Mouse (Mus musculus): ENCODE results near the gene Gorasp1. TPM values are rescaled to one million over a fixed set of nuclear protein-coding genes. Genes with fewer than 3 reads are reported as not detected.

Gorasp1 gene
- 13.2 and 16.4 TPM in 2 replicates for polyA plus RNA-seq (2012; rRNA removed)

DNA sequence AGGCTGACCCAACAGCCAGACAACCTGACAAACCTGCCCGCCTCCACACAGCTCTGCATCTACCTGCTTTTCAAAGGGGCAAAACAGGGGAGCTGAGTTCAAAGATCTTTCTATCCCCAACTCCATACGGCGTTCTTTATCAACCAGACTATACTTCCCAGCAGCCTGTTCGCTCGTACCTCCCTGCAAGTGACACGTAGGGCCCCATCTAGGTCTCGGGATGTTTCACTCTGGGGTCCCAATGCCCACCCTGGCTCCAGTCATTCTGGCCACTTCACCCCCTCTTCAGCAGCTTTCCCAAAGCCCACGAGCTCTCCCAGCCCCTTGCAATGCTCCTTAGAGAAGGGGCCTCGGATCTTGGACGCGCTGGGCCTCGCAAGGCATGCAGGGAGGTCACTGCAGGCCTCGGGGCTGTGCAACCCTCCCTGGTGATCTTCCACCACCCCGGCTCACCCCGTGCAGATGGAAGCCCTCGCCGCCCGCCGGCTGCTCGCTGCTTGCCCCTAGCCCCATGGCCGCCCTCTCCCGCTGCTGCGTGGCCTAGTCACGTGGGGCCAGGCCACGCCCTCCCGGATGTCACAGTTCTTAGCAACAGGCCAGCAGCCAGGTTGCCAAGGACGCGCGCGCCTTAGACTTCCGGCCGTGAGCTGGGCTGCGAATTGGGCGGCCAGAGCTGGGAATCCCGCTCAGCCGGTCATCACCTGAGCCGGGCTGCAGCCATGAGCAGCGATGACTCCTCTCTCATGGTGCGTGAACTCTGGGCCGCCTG is at the start of gene Gorasp1, which contains the start of gene Ttc21a:
Gene Gorasp1 (minus strand): TSS at position 561 of the 769 bp plus-strand sequence.
Gene Ttc21a (plus strand): TSS at position 602 of the 769 bp plus-strand sequence.

DNA sequence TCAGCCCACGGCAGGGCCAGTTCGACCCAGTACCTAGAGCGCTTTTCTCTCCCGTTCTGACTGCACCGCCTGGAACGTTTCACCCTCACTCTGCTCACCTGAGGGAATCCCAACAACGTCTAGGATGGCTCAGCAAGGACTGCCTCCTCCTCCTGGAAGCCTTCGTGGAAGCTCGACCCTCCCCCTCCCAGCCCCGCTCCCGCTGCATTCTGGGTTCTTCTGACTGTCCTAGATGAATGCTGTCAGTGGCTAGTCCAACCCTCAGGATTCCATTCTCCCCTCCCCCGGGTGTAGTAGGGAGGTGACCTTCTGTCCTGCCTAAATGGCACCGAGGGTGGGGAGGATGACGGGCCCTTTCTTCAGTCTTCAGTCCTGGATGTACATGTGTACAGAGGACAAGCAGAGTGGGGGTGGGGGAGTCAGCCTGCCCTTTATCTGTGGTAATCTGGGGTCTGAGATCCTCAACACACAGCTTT is 47.2 kb upstream of the Gorasp1 start, which contains the start of gene Csrnp1:
Gene Csrnp1 (minus strand): TSS at position 123 of the 476 bp plus-strand sequence.

DNA sequence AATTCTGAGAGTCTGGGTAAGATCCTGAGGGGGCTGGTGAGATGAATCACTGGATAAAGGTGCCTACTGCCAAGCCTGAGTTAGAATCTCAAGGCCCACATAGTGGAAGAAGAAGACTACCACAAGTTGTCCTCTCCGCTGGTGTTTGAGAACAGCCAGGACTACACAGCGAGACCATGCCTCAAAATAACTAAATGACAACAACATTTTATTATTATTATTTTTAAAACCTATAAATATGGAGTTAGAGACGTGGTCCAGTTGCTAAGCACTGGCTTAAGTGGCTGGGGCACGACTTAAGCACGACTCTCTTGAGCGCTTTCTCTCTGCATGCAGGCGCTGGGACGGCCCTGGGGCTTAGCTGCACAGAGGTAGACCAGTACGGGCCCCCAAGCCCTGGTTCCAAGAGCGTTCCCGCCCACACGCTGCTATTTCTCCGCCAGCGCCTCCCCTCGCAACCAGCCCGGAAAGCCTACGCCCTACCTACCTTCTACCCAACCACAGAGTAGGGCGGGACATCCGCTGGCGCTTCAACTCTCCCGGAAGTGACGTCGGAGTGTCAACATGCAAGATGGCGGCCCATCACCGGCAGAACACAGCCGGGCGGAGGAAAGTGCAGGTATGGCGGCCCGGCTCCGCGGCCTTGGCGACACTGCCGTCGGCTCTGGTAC is 42.9 kb downstream of the Gorasp1 start, which contains the start of gene Wdr48:
Gene Wdr48 (plus strand): TSS at position 540 of the 671 bp plus-strand sequence.

Other genes with a start within 250 kb of the Gorasp1 start
- 0.42 and 0.67 TPM in 2 replicates for gene Scn10a, start 218.2 kb downstream of the Gorasp1 start, polyA plus RNA-seq (2012; rRNA removed)
- gene Scn11a, start 112.1 kb downstream of the Gorasp1 start, polyA plus RNA-seq (2012; rRNA removed) = 0.31 and 0.40 TPM in 2 replicates
- 66.8 and 74.7 TPM in 2 replicates for gene Wdr48, start 42.7 kb downstream of the Gorasp1 start, polyA plus RNA-seq (2012; rRNA removed)
- 0.42 and 0.47 TPM in 2 replicates for gene Ttc21a, start within 50 bp of the Gorasp1 start, polyA plus RNA-seq (2012; rRNA removed)
- 4.1 and 4.9 TPM in 2 replicates for gene Csrnp1, start 47.1 kb upstream of the Gorasp1 start, polyA plus RNA-seq (2012; rRNA removed)
- gene Xirp1, start 86.0 kb upstream of the Gorasp1 start, polyA plus RNA-seq (2012; rRNA removed) = 0.37 and 0.86 TPM in 2 replicates
- gene Cx3cr1, start 132.3 kb upstream of the Gorasp1 start, polyA plus RNA-seq (2012; rRNA removed) = 2.8 and 4.7 TPM in 2 replicates
- not detected in 2 replicates for gene Ccr8, start 154.5 kb upstream of the Gorasp1 start, polyA plus RNA-seq (2012; rRNA removed)
- 34.7 and 35.3 TPM in 2 replicates for gene Slc25a38, start 172.8 kb upstream of the Gorasp1 start, polyA plus RNA-seq (2012; rRNA removed)
- 2,315 and 2,737 TPM in 2 replicates for gene Rpsa, start 190.1 kb upstream of the Gorasp1 start, polyA plus RNA-seq (2012; rRNA removed)
- 0.24 and 0.30 TPM in 2 replicates for gene Mobp, start 212.1 kb upstream of the Gorasp1 start, polyA plus RNA-seq (2012; rRNA removed)

Data from central nervous system, embryonic 11.5 days (tissue).